Mouse (Mus musculus) erythroid progenitor cell, adult 5-6 weeks (primary cell): ENCODE measurements around the gene Ss18l1. TPM values are rescaled to one million over a fixed set of nuclear protein-coding genes. Genes with fewer than 3 reads are reported as not detected.

Source experiments
- ATAC-seq: replicated peaks from 2 replicates; pipeline ENCODE4 v1.8.0; 2016; ENCODE audit warnings: moderate number of reproducible peaks, mild to moderate bottlenecking, moderate TSS enrichment, inconsistent platforms; ENCODE audit not compliant: poor library complexity, low FRiP score, severe bottlenecking
- total RNA-seq, 2 experiments: library from RNA; stranded (forward) in 1 of 2; stranded (reverse) in 1 of 2; fragments of 150-400 nt in 1 of 2; fragments of 186-747, 209-891 nt in 1 of 2; gene quantifications; 2 replicates each; pipeline versions ENCODE4 v1.2.3 to v1.2.4; 2015 to 2017; ENCODE audit warnings: low replicate concordance in 2 of 2

The Ss18l1 gene
- total RNA-seq (2015; ENCODE audit: low replicate concordance) (0.36 TPM in 1 of 2 replicates, not detected in the other), total RNA-seq (2017; ENCODE audit: low replicate concordance) (0.13 and 0.68 TPM in 2 replicates)

GRCm38 (mm10) chr2:180042256-180042857 is at the start of gene Ss18l1, which contains the start of gene Psma7:
Gene Ss18l1, plus strand, starts transcription at chr2:180042509.
Gene Psma7, minus strand, starts transcription at chr2:180042433.
- peak; percentile 90 for ATAC-seq

DNA sequence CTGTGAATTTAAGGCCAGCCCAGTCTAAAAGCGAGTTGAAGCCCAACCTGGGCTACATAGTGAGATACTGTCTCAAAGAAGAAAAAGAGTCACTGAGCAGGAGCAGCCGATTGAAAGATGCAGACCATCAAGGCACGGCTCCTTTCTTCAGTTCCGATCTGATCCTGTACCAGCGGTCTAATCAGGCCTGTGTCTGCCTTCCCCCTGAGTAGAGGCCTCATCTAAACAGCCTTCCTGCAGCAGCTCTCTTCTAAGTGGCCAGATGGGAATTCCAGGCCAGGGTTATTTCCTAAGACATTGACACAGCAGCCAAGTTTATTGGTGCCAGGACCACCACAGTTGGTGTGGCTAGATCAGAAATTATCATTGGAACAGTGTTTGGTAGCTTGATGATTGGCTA is 49.2 kb upstream of the Ss18l1 start:
- no peak for ATAC-seq

- ATAC-seq: no peak
Measured at GRCm38 (mm10) chr2:179998431-179998830, 43.9 kb upstream of the Ss18l1 start.

DNA sequence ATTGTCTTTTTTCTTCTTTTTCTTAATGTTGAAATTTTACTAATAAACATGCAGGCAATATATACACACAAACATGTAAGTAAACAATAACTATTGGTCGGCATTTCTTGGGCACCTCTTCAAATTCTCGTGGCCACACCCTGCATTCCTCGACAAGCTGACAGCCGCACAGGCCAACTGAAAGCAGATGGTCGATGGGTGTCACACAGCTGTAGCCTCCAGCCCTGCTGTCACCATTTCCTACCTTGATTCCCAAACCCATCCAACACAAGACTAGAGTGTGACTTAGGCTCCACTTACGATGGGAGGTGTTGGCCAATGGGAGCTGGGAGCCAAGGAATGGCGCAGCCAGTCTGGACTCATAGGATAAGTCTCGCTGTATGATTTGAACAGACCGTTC is 40.7 kb upstream of the Ss18l1 start:
- no peak for ATAC-seq

GRCm38 (mm10) chr2:180005656-180006351 is 36.5 kb upstream of the Ss18l1 start:
- no peak for ATAC-seq

- no peak for ATAC-seq
Measured at GRCm38 (mm10) chr2:180006352-180007017, 35.8 kb upstream of the Ss18l1 start.

- ATAC-seq: no peak
Measured at GRCm38 (mm10) chr2:180010686-180011085, 31.6 kb upstream of the Ss18l1 start.

DNA sequence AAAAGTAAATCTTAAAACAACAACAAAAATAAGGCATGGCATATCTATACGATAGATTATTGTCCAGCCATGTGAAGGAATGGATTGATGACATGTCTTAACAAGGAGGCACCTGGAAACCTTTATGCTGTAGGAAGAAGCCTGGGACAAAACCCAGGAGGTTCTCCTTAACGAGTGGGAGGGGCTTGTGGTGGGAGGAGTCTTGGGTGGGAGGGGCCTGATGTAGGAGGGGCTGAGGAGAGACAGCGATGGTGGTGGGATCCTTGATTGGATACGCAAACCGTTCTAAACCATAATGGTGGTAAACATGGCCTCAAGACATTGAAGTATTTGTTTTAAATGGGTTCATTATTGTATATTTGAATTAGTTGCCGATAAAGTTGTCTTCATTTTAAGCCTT is 30.9 kb upstream of the Ss18l1 start:
- no peak for ATAC-seq

GRCm38 (mm10) chr2:180013686-180014085 is 28.6 kb upstream of the Ss18l1 start:
- ATAC-seq: no peak

DNA sequence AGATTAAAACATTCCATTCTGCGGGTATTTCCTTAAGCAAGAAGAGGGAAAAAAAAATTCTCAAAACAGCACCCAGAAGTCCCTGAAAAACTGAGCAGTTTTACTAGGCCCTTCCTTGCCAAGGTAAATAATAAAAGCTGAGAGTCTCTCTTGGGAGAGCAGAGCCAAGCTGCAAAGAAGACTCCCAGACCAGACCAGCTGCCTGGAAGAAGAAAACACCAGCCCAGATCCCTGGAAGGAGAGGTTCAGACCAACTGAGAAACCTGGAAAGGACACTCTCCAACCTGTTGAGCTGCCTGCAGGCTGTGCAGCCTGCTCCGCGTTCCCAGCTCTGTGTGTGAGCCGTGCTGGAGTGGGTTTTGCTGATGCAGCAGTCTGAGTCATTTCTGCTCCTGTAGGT is 24.7 kb upstream of the Ss18l1 start:
- no peak for ATAC-seq

DNA sequence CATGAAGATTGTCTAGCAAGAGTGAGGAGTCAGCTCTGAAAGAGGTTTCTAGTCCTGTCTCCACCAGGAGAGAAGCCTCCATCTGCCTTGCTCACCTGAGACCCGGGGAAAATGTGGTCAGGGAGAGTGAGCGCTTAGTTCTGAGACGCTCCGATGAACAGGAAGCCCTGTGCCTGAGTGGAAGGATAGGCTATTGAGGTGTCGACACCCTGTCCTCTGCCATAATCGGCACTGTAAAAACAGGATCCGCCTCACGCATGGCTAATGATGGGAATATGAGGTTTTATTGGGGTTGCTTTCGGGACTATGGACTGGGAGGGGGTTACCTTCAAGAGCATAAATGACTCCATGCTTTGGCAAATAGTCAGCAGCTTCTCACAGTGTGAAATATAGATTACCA is 23.7 kb upstream of the Ss18l1 start:
- ATAC-seq: no peak

DNA sequence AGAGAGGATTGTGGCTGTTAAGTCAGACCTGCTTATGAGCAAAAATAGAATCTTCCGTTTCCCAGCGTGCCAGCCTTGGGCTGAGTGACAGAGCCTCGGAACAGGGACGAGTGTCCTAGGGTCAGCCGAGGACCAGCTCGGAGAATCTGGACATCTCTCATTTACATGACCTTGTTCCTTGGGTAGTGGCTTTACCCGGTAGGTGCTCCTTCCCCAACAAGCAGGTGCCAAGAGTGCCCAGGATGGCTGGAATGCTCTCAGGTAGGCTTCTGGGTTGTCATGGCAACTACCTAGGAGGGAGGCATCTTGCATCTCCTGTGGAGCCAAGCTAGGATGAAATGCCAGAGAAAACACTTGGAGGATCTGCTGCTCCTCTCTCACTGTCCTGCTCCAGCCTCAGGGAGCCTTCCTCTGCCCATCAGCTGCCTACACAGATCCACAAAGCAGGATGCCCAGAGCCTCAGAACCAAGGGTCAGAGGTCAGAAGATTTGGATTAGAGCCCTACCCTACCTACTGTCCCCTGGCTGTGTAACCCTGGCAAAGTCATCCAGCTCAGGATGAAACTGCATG is 22.1 kb upstream of the Ss18l1 start:
- no peak for ATAC-seq

GRCm38 (mm10) chr2:180020919-180021318 is 21.4 kb upstream of the Ss18l1 start:
- ATAC-seq: no peak

DNA sequence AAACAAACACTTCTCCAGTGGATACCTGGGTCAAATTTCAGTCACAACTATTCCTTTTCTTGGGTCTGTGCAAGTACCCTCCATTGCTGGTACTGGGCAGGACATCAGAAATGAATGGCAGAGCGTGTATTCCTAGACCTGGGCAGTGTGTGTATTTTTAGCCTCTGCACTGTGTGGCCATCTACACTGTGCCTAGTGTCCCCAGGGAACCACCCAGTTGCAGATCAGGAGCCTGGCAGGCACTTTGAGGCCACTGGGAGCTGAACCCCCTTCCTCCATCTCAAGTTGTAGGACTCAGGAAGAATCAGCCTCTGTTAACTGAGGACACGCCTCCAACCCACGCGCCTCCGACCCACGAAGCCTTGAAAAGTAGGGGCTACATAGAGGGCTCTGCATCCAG is 19.6 kb upstream of the Ss18l1 start:
- ATAC-seq: no peak

DNA sequence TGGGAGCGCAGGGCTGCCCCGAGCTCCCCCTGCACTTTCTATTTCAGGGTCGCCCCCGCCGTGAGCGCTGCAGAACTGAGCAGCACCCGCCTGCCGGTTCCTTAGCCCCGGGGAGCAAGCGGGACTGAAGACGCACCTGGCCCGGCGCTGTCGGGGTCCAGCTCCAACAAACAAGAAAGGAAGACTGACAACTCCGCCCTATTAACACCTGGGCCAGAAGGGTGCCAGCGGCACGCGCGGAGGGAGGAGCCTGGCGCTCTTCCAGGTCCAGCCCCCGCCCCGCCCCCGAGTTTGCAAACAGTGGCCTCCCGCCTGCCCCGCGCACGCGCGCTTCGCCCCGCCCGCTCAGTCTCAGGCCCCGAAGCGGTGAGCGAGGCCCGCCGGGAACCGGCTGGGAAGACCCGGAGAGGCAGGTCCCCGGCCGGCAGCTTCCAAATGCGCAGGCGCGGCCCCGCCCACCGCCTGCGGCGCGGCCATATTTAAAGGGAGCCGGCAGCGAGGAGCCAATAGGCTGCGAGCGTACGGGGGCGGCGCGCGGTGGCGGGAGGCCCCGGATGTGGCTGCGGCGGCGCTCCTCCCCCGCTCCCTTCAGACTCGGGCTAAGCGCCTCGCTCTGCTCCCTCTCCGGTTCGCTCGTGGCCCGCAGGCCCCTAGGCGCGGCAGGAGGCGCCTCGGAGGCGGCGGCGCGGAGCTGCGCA is 17.8 kb upstream of the Ss18l1 start, which contains the start of gene Lsm14b:
Gene Lsm14b, plus strand, starts transcription at position 587 of the 698 bp plus-strand sequence.
- ATAC-seq: peak; percentile 88

GRCm38 (mm10) chr2:180025135-180025860 is 17.0 kb upstream of the Ss18l1 start:
- ATAC-seq: peak; percentile 12; the same call in 1 of the 2 replicates

DNA sequence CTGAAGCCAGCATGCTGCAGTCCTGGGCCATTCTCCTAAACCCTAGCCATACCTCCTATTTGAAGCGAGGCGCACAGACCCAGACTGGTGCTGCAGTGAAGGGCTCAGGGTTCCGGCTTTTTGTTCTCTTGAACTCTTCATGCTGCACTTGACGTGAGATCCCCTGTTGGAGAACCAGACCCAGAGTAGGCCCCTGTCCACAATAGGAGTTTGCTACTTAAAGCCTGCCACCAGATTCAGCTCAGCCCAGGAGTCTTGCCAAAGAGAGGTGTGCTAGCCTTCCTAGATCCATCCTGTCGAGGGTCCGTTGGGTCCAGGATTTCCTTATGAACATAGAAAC is 16.5 kb upstream of the Ss18l1 start:
- no peak for ATAC-seq

DNA sequence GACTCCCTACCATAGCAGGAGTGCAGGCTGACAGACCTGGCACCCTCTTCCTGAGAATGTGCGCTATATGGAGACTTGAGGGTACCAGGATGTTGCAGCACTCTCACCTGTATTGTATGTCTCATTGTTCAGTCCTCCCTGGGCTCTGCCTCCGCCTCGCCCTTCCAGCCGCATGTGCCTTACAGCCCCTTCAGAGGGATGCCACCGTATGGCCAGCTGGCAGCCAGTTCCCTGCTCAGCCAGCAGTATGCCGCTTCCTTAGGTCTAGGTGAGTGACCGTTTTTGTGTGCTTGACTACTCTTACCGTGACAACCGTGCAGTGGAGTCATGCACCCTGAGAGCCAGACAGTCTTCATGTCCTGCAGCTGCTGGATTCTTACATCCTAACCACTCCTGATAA is 14.5 kb upstream of the Ss18l1 start:
- ATAC-seq: no peak

- ATAC-seq: no peak
Measured at GRCm38 (mm10) chr2:180031270-180031669, 11.0 kb upstream of the Ss18l1 start.
